12 mouse cellular contexts compared by ENCODE assay signal in genomic region chr19:36843866-36844265, GRCm38 (mm10).
"Had no signal": no experiment of that assay in that cellular context is flagged by ENCODE, and none has a peak within 500 bp of the region (broad histone marks: within the 10 kb centered on the region; RNA-seq: fewer than 3 reads in every experiment).

No protein-coding gene starts in this region.

- ATAC-seq: intestine, embryonic 16.5 days; liver, embryonic 12.5 days had no signal

- H3K4me3 ChIP-seq: left cerebral cortex, adult 2 months; limb, embryonic 15.5 days; liver, embryonic 12.5 days; midbrain, embryonic 12.5 days; neural tube, embryonic 12.5 days had no signal

- H3K27me3 ChIP-seq: limb, embryonic 15.5 days; liver, embryonic 12.5 days; midbrain, embryonic 12.5 days; neural tube, embryonic 12.5 days had no signal

- H3K9me3 ChIP-seq: limb, embryonic 15.5 days; liver, embryonic 12.5 days; midbrain, embryonic 12.5 days; neural tube, embryonic 12.5 days had no signal

- DNase-seq: kidney, adult 8-10 months; kidney, postnatal 10 days; kidney, postnatal 4 days; lung, embryonic 14.5 days; retina, postnatal 1 day; thymus, postnatal 4 days had no signal

- H3K9ac ChIP-seq: limb, embryonic 15.5 days; liver, embryonic 12.5 days; lung, embryonic 14.5 days; midbrain, embryonic 12.5 days; neural tube, embryonic 12.5 days had no signal

- H3K27ac ChIP-seq: left cerebral cortex, adult 2 months; limb, embryonic 15.5 days; liver, embryonic 12.5 days; midbrain, embryonic 12.5 days; neural tube, embryonic 12.5 days had no signal

- H3K4me2 ChIP-seq: limb, embryonic 15.5 days; liver, embryonic 12.5 days; lung, embryonic 14.5 days; midbrain, embryonic 12.5 days; neural tube, embryonic 12.5 days had no signal

- H3K4me1 ChIP-seq: limb, embryonic 15.5 days; midbrain, embryonic 12.5 days; neural tube, embryonic 12.5 days had no signal
